Mouse (Mus musculus): ENCODE measurements around the gene Itpr2.

GRCm38 (mm10) chr6:146468361-146468760 is 33.7 kb downstream of the Itpr2 start:
- TF ChIP-seq CTCF (IDR thresholded peaks at IDR 0.05; ENCODE audit: low read depth) (no peak), EP300 (IDR thresholded peaks at IDR 0.05; ENCODE audit: low read depth) (no peak)
